Mouse (Mus musculus): ENCODE results near the gene Gfi1b.

DNA sequence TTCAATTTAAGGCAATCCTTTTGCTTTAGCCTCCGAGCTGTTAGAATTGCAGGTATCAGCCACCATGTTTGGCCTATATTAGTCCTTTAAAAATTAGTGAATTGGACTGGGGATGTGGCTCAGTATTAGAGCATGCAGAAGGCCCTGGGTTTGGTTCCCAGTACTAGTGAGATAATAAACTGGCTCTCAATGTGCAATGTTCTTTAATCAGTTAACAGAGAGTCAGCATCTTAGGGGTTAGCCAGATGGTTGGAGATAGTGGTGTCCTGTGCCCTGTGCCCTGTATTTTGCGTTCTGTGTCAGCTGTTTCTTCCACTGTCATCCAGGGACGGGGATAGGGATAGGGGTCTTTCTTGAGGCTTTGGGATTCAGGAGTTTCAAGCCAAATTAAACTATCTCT lies 41.1 kb upstream of the Gfi1b start:
- TF ChIP-seq POLR2A (IDR thresholded peaks at IDR 0.05; ENCODE audit: low read depth, low read length) (no peak), CTCF (IDR thresholded peaks at IDR 0.05; ENCODE audit: extremely low read depth, insufficient read length, insufficient replicate concordance, low read depth, low read length) (no peak)
